Mouse (Mus musculus) liver, embryonic 14.5 days (tissue): ENCODE data around the gene Nod2. TPM values are rescaled to one million over a fixed set of nuclear protein-coding genes. Genes with fewer than 3 reads are reported as not detected.

Experiments
- ATAC-seq: fragments of 200-750 bp; cut with Nextera tagmentation; 2 replicates; pipeline ENCODE4 v1.8.0; 2017; ENCODE audit warnings: moderate number of reproducible peaks, mild to moderate bottlenecking, moderate library complexity; ENCODE audit not compliant: insufficient read depth
- DNase-seq, 3 experiments: peaks; one replicate each; pipeline ENCODE4 v3.0.0-alpha.2; 2012 to 2013; ENCODE audit warnings: low read depth in 3 of 3, low spot score in 3 of 3
- H3K27ac ChIP-seq: fragments of 300-500 bp; sonication (generic); 2 replicates; pipeline ENCODE4 v1.5.1; 2014; ENCODE audit warnings: moderate library complexity, mild to moderate bottlenecking, control low read depth, inconsistent platforms
- H3K27me3 ChIP-seq: fragments of 300-500 bp; sonication (generic); 2 replicates; pipeline ENCODE4 v1.6.1; 2014; ENCODE audit warnings: mild to moderate bottlenecking, low read length, moderate library complexity; ENCODE audit not compliant: control insufficient read depth, insufficient read depth
- H3K36me3 ChIP-seq: fragments of 300-500 bp; sonication (generic); replicated peaks from 2 replicates; pipeline ENCODE4 v1.6.1; 2014; ENCODE audit warnings: low read depth; ENCODE audit not compliant: control insufficient read depth, insufficient read depth
- H3K4me1 ChIP-seq, 2 experiments: fragments of 200-500 bp in 1 of 2; fragments of 300-500 bp in 1 of 2; sonication (generic) in 1 of 2; replicated peaks; 2 replicates each; pipeline ENCODE4 v1.6.1; 2012 to 2014; ENCODE audit warnings: antibody characterized with exemption in 1 of 2, inconsistent platforms in 1 of 2, low read length in 1 of 2; ENCODE audit not compliant: control insufficient read depth in 2 of 2, insufficient read depth in 2 of 2
- H3K4me2 ChIP-seq: fragments of 300-500 bp; sonication (generic); 2 replicates; pipeline ENCODE4 v1.6.1; 2014; ENCODE audit warnings: low read depth, mild to moderate bottlenecking, control low read depth, moderate library complexity
- H3K4me3 ChIP-seq, 2 experiments: fragments of 200-500 bp in 1 of 2; fragments of 300-500 bp in 1 of 2; sonication (generic) in 1 of 2; 2 replicates each; pipeline ENCODE4 v1.5.1; 2012 to 2014; ENCODE audit warnings: low read depth in 2 of 2, low read length in 2 of 2, mild to moderate bottlenecking in 2 of 2, control low read depth in 1 of 2, inconsistent platforms in 1 of 2, moderate library complexity in 1 of 2; ENCODE audit not compliant: insufficient read depth in 1 of 2
- H3K9ac ChIP-seq: fragments of 300-500 bp; sonication (generic); replicated peaks from 2 replicates; pipeline ENCODE4 v1.6.1; 2014; ENCODE audit warnings: mild to moderate bottlenecking, control low read depth, moderate library complexity
- H3K9me3 ChIP-seq: fragments of 300-500 bp; sonication (generic); 2 replicates; pipeline ENCODE4 v1.6.1; 2016; ENCODE audit warnings: low read length, mixed read lengths; ENCODE audit not compliant: control insufficient read depth
- CTCF ChIP-seq: IDR thresholded peaks from 2 replicates; pipeline ENCODE4 v1.5.1; 2016; ENCODE audit warnings: antibody characterized with exemption, low read depth, control low read depth
- EP300 ChIP-seq: IDR thresholded peaks from 2 replicates; pipeline ENCODE4 v1.6.1; 2016; ENCODE audit warnings: antibody characterized with exemption, low read depth
- WGBS: fragments of 180-500 bp; shearing (Covaris S2); extraction: QIAGEN DNeasy Blood & Tissue Kit; methylation state at CpG from one replicate; pipeline ENCODE4 v1.1.7; 2014; ENCODE audit not compliant: insufficient replicate concordance; 5-methylcytosine and 5-hydroxymethylcytosine counted together
- polyA plus RNA-seq, 2 experiments: library from polyadenylated mRNA; depleted of rRNA in 1 of 2; stranded (reverse) in 1 of 2; unstranded in 1 of 2; fragments of >200 nt; fragmentation: Nextera tagmentation in 1 of 2; extraction: Ambion mirVana in 1 of 2; gene quantifications; 2 replicates each; pipeline versions ENCODE4 v1.2.1 to v1.2.3; 2012 to 2014

The Nod2 gene
- 0.02 and 0.04 TPM in 2 replicates for polyA plus RNA-seq (2012; rRNA removed)
- polyA plus RNA-seq (2014; fragmentation: Nextera tagmentation; extraction: Ambion mirVana), result 0.05 TPM in 1 of 2 replicates, not detected in the other

GRCm38 (mm10) chr8:88646837-88647778 lies at the start of gene Nod2:
Nod2 (plus strand) TSS chr8:88647315.
- H3K36me3 ChIP-seq, result no peaks in the 10 kb centered on the region
- DNase-seq (peak in 1 of 3 experiments; percentile 44), ATAC-seq (peak; percentile 63; the same call in 1 of the 2 replicates)
- no peak within 1 kb of the TSS for H3K9ac ChIP-seq
- no peaks in the 10 kb centered on the region for H3K4me1 ChIP-seq
- WGBS, result 9% methylated on average over 33 of the region's 33 CpGs
- peak within 1 kb of the TSS; percentile 46 for H3K4me2 ChIP-seq
- H3K27me3 ChIP-seq, result no peaks in the 10 kb centered on the region
- H3K9me3 ChIP-seq, result no peaks in the 10 kb centered on the region
- no peak within 1 kb of the TSS for H3K27ac ChIP-seq
- peak within 1 kb of the TSS; percentile 15 to 24; a peak in 3 of 4 replicates for H3K4me3 ChIP-seq
- TF ChIP-seq EP300 (no peak), CTCF (no peak)

DNA sequence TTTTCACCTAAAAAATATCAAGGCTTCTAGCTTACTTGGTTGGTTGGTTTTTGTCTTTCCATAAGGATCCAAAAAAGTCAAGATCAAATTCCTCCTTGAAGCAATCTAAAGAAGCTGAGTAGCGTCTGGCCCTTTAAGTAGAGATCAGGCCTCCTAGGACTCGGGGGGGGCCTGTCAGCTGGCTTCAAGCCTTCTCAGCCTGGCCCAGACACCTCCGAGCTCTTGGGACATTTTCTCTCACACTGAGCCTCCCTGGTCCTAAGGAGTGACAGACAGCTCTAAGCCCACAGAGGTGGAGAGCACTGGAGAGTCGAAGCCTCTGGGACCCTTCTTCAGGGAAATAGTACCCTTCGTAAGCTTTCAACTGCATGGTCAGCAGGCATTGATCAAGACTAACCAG lies 48.5 kb upstream of the Nod2 start:
- no peak overlapping the region for H3K9ac ChIP-seq
- DNase-seq, result no peak
- no peak overlapping the region for H3K4me3 ChIP-seq
- no peaks in the 10 kb centered on the region for H3K4me1 ChIP-seq
- no peak for ATAC-seq
- TF ChIP-seq CTCF, result no peak
- no peak for TF ChIP-seq EP300
- WGBS, result 56% methylated on average over 5 of the region's 5 CpGs
- no peaks in the 10 kb centered on the region for H3K27me3 ChIP-seq
- H3K9me3 ChIP-seq, result no peaks in the 10 kb centered on the region
- H3K4me2 ChIP-seq, result no peak overlapping the region
- H3K27ac ChIP-seq, result no peak overlapping the region
- no peaks in the 10 kb centered on the region for H3K36me3 ChIP-seq

GRCm38 (mm10) chr8:88599491-88599890 lies 47.6 kb upstream of the Nod2 start:
- H3K9me3 ChIP-seq, result no peaks in the 10 kb centered on the region
- 62% methylated on average over 7 of the region's 7 CpGs for WGBS
- TF ChIP-seq EP300, result no peak
- no peak for TF ChIP-seq CTCF
- no peaks in the 10 kb centered on the region for H3K36me3 ChIP-seq
- H3K27ac ChIP-seq, result no peak overlapping the region
- DNase-seq (no peak), ATAC-seq (no peak)
- H3K9ac ChIP-seq, result no peak overlapping the region
- no peaks in the 10 kb centered on the region for H3K27me3 ChIP-seq
- no peak overlapping the region for H3K4me2 ChIP-seq
- H3K4me1 ChIP-seq, result no peaks in the 10 kb centered on the region
- no peak overlapping the region for H3K4me3 ChIP-seq

DNA sequence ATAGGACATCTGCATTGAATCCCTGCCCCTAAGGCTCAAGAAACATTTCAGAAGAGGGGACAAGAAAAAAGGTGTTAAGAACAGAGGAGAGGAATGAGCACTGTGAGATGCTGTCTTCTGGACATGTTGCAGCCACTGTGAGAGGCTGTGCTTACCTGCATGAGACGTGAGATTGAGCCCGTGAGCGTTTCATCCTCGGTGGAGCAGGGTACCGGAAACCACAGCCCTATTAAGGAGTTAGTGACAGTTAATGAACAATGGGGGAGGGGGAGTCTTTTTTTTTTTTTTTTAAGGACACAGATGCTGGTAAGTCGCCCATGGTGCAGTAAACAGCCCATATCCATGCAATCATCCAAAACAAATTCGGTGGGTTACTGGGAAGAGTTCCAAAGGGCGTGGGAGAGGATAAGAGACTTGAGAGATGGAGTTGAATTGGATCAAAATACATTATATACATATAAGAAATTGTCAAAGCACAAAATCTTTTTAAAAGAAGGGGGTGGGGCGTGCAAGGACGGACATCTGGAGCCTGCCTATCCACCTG lies 43.6 kb upstream of the Nod2 start:
- H3K27me3 ChIP-seq, result no peaks in the 10 kb centered on the region
- no peak overlapping the region for H3K27ac ChIP-seq
- H3K4me3 ChIP-seq, result no peak overlapping the region
- H3K9me3 ChIP-seq, result no peaks in the 10 kb centered on the region
- WGBS, result 13% methylated on average over 10 of the region's 10 CpGs
- H3K36me3 ChIP-seq, result no peaks in the 10 kb centered on the region
- TF ChIP-seq CTCF (no peak), EP300 (no peak)
- ATAC-seq (no peak), DNase-seq (no peak)
- no peak overlapping the region for H3K9ac ChIP-seq
- no peak overlapping the region for H3K4me2 ChIP-seq
- no peaks in the 10 kb centered on the region for H3K4me1 ChIP-seq
